Mouse (Mus musculus) T-helper 1 cell (primary cell): ENCODE results near the gene Gzmb.
"Not testable (repeated sequence)": the region's sequence is repeated elsewhere in the genome, so short reads cannot be mapped to it uniquely, and the experiment has no call there.

Experiments
- in situ Hi-C: fragments of 300-600 bp; cut with MboI, MseI; formaldehyde crosslinking; loops from one replicate; pipeline ENCODE4 v1.15.1; 2025; ENCODE audit warnings: high pct_unique_total_duplicates

Gene Gzmb

GRCm38 (mm10) chr14:56262153-56262552 lies at the start of gene Gzmb:
Gene Gzmb (minus strand): TSS chr14:56262260.
- in situ Hi-C loops, result loop anchor here (5.0 kb wide), 1 partner anchor 40 kb away; no protein-coding TSS in a partner anchor

GRCm38 (mm10) chr14:56311801-56312200 lies 49.7 kb upstream of the Gzmb start:
- in situ Hi-C loops, result loop anchor here (5.0 kb wide), 1 partner anchor 40 kb away; no protein-coding TSS in a partner anchor

- in situ Hi-C loops, result loop anchor here (5.0 kb wide), 1 partner anchor 42 kb away; no protein-coding TSS in a partner anchor
Measured at GRCm38 (mm10) chr14:56310238-56310637, 48.2 kb upstream of the Gzmb start.

- in situ Hi-C loops, result loop anchor here (5.0 kb wide), 1 partner anchor 42 kb away; the partner anchor contains the start of gene Gzmb
Measured at GRCm38 (mm10) chr14:56304149-56304548, 42.1 kb upstream of the Gzmb start.

- in situ Hi-C loops, result loop anchor here (5.0 kb wide), 1 partner anchor 41 kb away; the partner anchor contains the start of gene Gzmb
Measured at GRCm38 (mm10) chr14:56303506-56304025, 41.5 kb upstream of the Gzmb start.

- in situ Hi-C loops, result loop anchor here (5.0 kb wide), 1 partner anchor 40 kb away; the partner anchor contains the start of gene Gzmb
Measured at GRCm38 (mm10) chr14:56302091-56302490, 40.0 kb upstream of the Gzmb start.

GRCm38 (mm10) chr14:56296786-56297185 lies 34.7 kb upstream of the Gzmb start:
- in situ Hi-C loops, result no loop called here

GRCm38 (mm10) chr14:56296106-56296505 lies 34.0 kb upstream of the Gzmb start:
- in situ Hi-C loops, result no loop called here

- in situ Hi-C loops, result no loop called here
Measured at GRCm38 (mm10) chr14:56293146-56293545, 31.1 kb upstream of the Gzmb start.

GRCm38 (mm10) chr14:56288651-56289050 lies 26.6 kb upstream of the Gzmb start:
- in situ Hi-C loops, result no loop called here

GRCm38 (mm10) chr14:56287806-56288205 lies 25.7 kb upstream of the Gzmb start:
- in situ Hi-C loops, result no loop called here

- in situ Hi-C loops, result no loop called here
Measured at GRCm38 (mm10) chr14:56284356-56285325, 22.6 kb upstream of the Gzmb start.

- in situ Hi-C loops, result no loop called here
Measured at GRCm38 (mm10) chr14:56283816-56284215, 21.8 kb upstream of the Gzmb start.

GRCm38 (mm10) chr14:56281090-56281489 lies 19.0 kb upstream of the Gzmb start:
- in situ Hi-C loops, result no loop called here

GRCm38 (mm10) chr14:56278691-56279090 lies 16.6 kb upstream of the Gzmb start:
- in situ Hi-C loops, result not testable (repeated sequence)

GRCm38 (mm10) chr14:56276096-56276495 lies 14.0 kb upstream of the Gzmb start:
- in situ Hi-C loops, result not testable (repeated sequence)

GRCm38 (mm10) chr14:56266109-56266508 lies 4.0 kb upstream of the Gzmb start:
- in situ Hi-C loops, result no loop called here

- in situ Hi-C loops, result no loop called here
Measured at GRCm38 (mm10) chr14:56240409-56240808, 21.7 kb downstream of the Gzmb start.

- in situ Hi-C loops, result no loop called here
Measured at GRCm38 (mm10) chr14:56234556-56234955, 27.5 kb downstream of the Gzmb start, which contains the start of gene Gzmc. Gene Gzmc (minus strand): TSS chr14:56234656.

- in situ Hi-C loops, result no loop called here
Measured at GRCm38 (mm10) chr14:56211317-56211716, 50.7 kb downstream of the Gzmb start, which contains the start of gene Gzmf. Gene Gzmf (minus strand): TSS chr14:56211417.
